Mouse (Mus musculus) spleen, embryonic (tissue): Measurements from ENCODE around the gene Zfp740.
"Not testable (repeated sequence)": the region's sequence is repeated elsewhere in the genome, so short reads cannot be mapped to it uniquely, and the experiment has no call there.

Source experiments
- CTCF ChIA-PET: fragments of 350-600 bp; sonication (Branson Sonifier 250); formaldehyde crosslinking; loops from one replicate; lab custom pipeline; 2022; lab: Charles Lee

The Zfp740 gene

GRCm38 (mm10) chr15:102202971-102203834, at the start of gene Zfp740:
TSS of gene Zfp740 (plus strand) at chr15:102203249.
- CTCF ChIA-PET = interaction anchor here (0.6 to 1.0 kb wide), 3 partner anchors 21 to 30 kb away, joined by 3 to 31 read pairs (median 3); no protein-coding TSS in a partner anchor

- CTCF ChIA-PET = not testable (repeated sequence)
Measured at GRCm38 (mm10) chr15:102155006-102155405, 48.0 kb upstream of the Zfp740 start.

GRCm38 (mm10) chr15:102156836-102157235, 46.2 kb upstream of the Zfp740 start:
- CTCF ChIA-PET = no interaction called here

GRCm38 (mm10) chr15:102160415-102161060, 42.5 kb upstream of the Zfp740 start:
- CTCF ChIA-PET = no interaction called here

- CTCF ChIA-PET = no interaction called here
Measured at GRCm38 (mm10) chr15:102163900-102164693, 39.0 kb upstream of the Zfp740 start.

GRCm38 (mm10) chr15:102165468-102166100, 37.5 kb upstream of the Zfp740 start:
- CTCF ChIA-PET = interaction anchor here (0.6 kb wide), 1 partner anchor 161 kb away, joined by 3 read pairs; no protein-coding TSS in a partner anchor

- CTCF ChIA-PET = no interaction called here
Measured at GRCm38 (mm10) chr15:102167620-102168021, 35.4 kb upstream of the Zfp740 start.

- CTCF ChIA-PET = no interaction called here
Measured at GRCm38 (mm10) chr15:102169064-102169463, 34.0 kb upstream of the Zfp740 start.

GRCm38 (mm10) chr15:102173581-102173980, 29.5 kb upstream of the Zfp740 start:
- CTCF ChIA-PET = no interaction called here

GRCm38 (mm10) chr15:102175736-102176319, 27.2 kb upstream of the Zfp740 start:
- CTCF ChIA-PET = interaction anchor here (0.5 to 0.7 kb wide), 2 partner anchors 49 to 58 kb away, joined by 3 to 4 read pairs; no protein-coding TSS in a partner anchor

- CTCF ChIA-PET = interaction anchor here (2.4 kb wide), 1 partner anchor 48 kb away, joined by 8 read pairs; no protein-coding TSS in a partner anchor
Measured at GRCm38 (mm10) chr15:102176571-102177316, 26.3 kb upstream of the Zfp740 start.

GRCm38 (mm10) chr15:102177417-102177816, 25.6 kb upstream of the Zfp740 start:
- CTCF ChIA-PET = interaction anchor here (1.0 to 2.4 kb wide), 2 partner anchors 26 to 47 kb away, joined by 3 to 8 read pairs; partner anchors contain the start of gene Zfp740

- CTCF ChIA-PET = interaction anchor here (0.5 to 2.4 kb wide), 3 partner anchors 25 to 67 kb away, joined by 3 to 8 read pairs (median 8); partner anchors contain the start of gene Zfp740
Measured at GRCm38 (mm10) chr15:102178279-102178678, 24.8 kb upstream of the Zfp740 start.

- CTCF ChIA-PET = interaction anchor here (0.5 to 2.4 kb wide), 2 partner anchors 45 to 66 kb away, joined by 8 read pairs; no protein-coding TSS in a partner anchor
Measured at GRCm38 (mm10) chr15:102179106-102179505, 23.9 kb upstream of the Zfp740 start.

- CTCF ChIA-PET = interaction anchor here (0.8 kb wide), 1 partner anchor 30 kb away, joined by 3 read pairs; no protein-coding TSS in a partner anchor
Measured at GRCm38 (mm10) chr15:102179924-102180323, 23.1 kb upstream of the Zfp740 start.

GRCm38 (mm10) chr15:102183076-102183475, 20.0 kb upstream of the Zfp740 start:
- CTCF ChIA-PET = no interaction called here

- CTCF ChIA-PET = no interaction called here
Measured at GRCm38 (mm10) chr15:102186239-102186638, 16.8 kb upstream of the Zfp740 start.

GRCm38 (mm10) chr15:102188096-102188495, 15.0 kb upstream of the Zfp740 start:
- CTCF ChIA-PET = interaction anchor here (0.7 kb wide), 1 partner anchor 13 kb away, joined by 3 read pairs; no protein-coding TSS in a partner anchor

GRCm38 (mm10) chr15:102188883-102189282, 14.2 kb upstream of the Zfp740 start:
- CTCF ChIA-PET = no interaction called here
